Mouse (Mus musculus): ENCODE measurements around the gene Pnpla2. TPM values are rescaled to one million over a fixed set of nuclear protein-coding genes. Genes with fewer than 3 reads are reported as not detected.

Gene Pnpla2
- total RNA-seq, 4 experiments from 2014 or later = 250 to 384 (median 284) TPM

Other genes starting within 250 kb of the Pnpla2 start
- not detected for gene Lmntd2, start 241.1 kb upstream of the Pnpla2 start, total RNA-seq (2022)
- gene Rassf7, start 239.3 kb upstream of the Pnpla2 start, total RNA-seq (2022) = under 1 TPM in 2 of 4 experiments, not detected in 2; 0.38 to 0.56 TPM
- gene Phrf1, start 226.4 kb upstream of the Pnpla2 start, total RNA-seq (2022) = 10 to 100 TPM; 16.8 to 25.3 (median 19.4) TPM
- under 1 TPM; 0.27 to 0.80 (median 0.50) TPM for gene Irf7, start 188.7 kb upstream of the Pnpla2 start, total RNA-seq (2022)
- gene Cdhr5, start 178.4 kb upstream of the Pnpla2 start, total RNA-seq (2022) = not detected
- not detected for gene Sct, start 176.1 kb upstream of the Pnpla2 start, total RNA-seq (2022)
- gene Drd4, start 163.2 kb upstream of the Pnpla2 start, total RNA-seq (2022) = not detected
- gene Deaf1, start 127.5 kb upstream of the Pnpla2 start, total RNA-seq (2022) = 10 to 100 TPM; 10.6 to 15.1 (median 12.7) TPM
- gene Tmem80, start 127.5 kb upstream of the Pnpla2 start, total RNA-seq (2022) = 10 to 100 TPM in 3 of 4 experiments, 1 to 10 TPM in 1; 9.1 to 11.5 (median 11.3) TPM
- gene Eps8l2, start 116.3 kb upstream of the Pnpla2 start, total RNA-seq (2022) = 1 to 10 TPM; 1.3 to 3.4 (median 2.2) TPM
- 10 to 100 TPM; 81.4 to 87.7 (median 84.4) TPM for gene Taldo1, start 63.0 kb upstream of the Pnpla2 start, total RNA-seq (2022)
- 1 to 10 TPM; 6.5 to 9.8 (median 7.8) TPM for gene Gatd1, start 41.1 kb upstream of the Pnpla2 start, total RNA-seq (2022)
- gene Cend1, start 25.7 kb upstream of the Pnpla2 start, total RNA-seq (2022) = under 1 TPM in 2 of 4 experiments, not detected in 2; 0.16 to 0.48 TPM
- gene Slc25a22, start 17.3 kb upstream of the Pnpla2 start, total RNA-seq (2022) = 10 to 100 TPM; 14.5 to 19.5 (median 14.7) TPM
- gene Pidd1, start 11.2 kb upstream of the Pnpla2 start, total RNA-seq (2022) = under 1 TPM; 0.07 to 0.51 (median 0.19) TPM
- 100 to 1,000 TPM; 719 to 844 (median 773) TPM for gene Rplp2, start 7.8 kb upstream of the Pnpla2 start, total RNA-seq (2022)
- 10 to 100 TPM in 1 of 4 experiments, 1 to 10 TPM in 3; 3.3 to 11.4 (median 6.9) TPM for gene Cracr2b, start 5.9 kb downstream of the Pnpla2 start, total RNA-seq (2022)
- 10 to 100 TPM; 78.2 to 98.0 (median 86.2) TPM for gene Cd151, start 12.2 kb downstream of the Pnpla2 start, total RNA-seq (2022)
- gene Polr2l, start 19.9 kb downstream of the Pnpla2 start, total RNA-seq (2022) = 10 to 100 TPM; 57.4 to 68.5 (median 63.7) TPM
- gene Tspan4, start 20.0 kb downstream of the Pnpla2 start, total RNA-seq (2022) = 10 to 100 TPM in 2 of 4 experiments, 1 to 10 TPM in 2; 8.1 to 15.1 (median 11.9) TPM
- gene Chid1, start 84.7 kb downstream of the Pnpla2 start, total RNA-seq (2022) = 10 to 100 TPM in 3 of 4 experiments, 1 to 10 TPM in 1; 9.2 to 14.9 (median 13.0) TPM
- 10 to 100 TPM; 54.7 to 64.8 (median 63.0) TPM for gene Ap2a2, start 107.0 kb downstream of the Pnpla2 start, total RNA-seq (2022)
- gene Muc6, start 200.1 kb downstream of the Pnpla2 start, total RNA-seq (2022) = not detected
- gene Muc2, start 235.1 kb downstream of the Pnpla2 start, total RNA-seq (2022) = under 1 TPM in 1 of 4 experiments, not detected in 3; 0.85 TPM

Measured in gastrocnemius, adult 8-10 months (tissue).